Mouse (Mus musculus): ENCODE measurements at regions not wholly inside any gene's neighbourhood (a gene's known extent, or its start where the extent isn't known, plus 50 kb on each side); places are given as distances from the start of the nearest gene placed in this dataset.

DNA sequence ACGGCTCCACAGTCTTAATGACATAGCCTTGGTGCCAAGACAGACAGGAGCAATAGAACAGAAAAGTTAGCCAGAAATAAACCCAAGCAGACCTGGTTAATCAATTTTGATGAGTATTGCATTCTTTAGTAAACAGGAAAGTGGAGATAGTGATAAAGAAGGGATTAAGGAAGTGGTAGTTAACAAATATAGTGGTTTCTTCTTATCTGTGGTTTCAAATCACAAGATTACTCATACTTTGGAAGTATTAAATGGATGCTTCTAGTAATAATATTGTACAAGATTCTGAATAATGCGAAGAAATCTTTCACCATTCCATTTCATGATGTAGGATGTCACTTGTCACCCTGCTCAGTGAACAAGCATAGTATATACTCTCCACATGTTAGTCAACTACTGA, 376.6 kb upstream of the Cobl start:
- no peak overlapping the region for H3K27ac ChIP-seq (replicated peaks; ENCODE audit: insufficient read depth, low read depth, low read length)
- no peak overlapping the region for H3K4me3 ChIP-seq (ENCODE audit: insufficient read depth, low read depth, low read length)
- no peaks in the 10 kb centered on the region for H3K36me3 ChIP-seq (ENCODE audit: control insufficient read depth, insufficient read depth, low read length)
- H3K27me3 ChIP-seq (ENCODE audit: control insufficient read depth, insufficient read depth, low read length), result no peaks in the 10 kb centered on the region
- no peak for DNase-seq (ENCODE audit: extremely low read depth, low read depth, low spot score)
- TF ChIP-seq POLR2A (IDR thresholded peaks at IDR 0.05; ENCODE audit: extremely low read depth, insufficient read depth, low read length) (no peak), CTCF (IDR thresholded peaks at IDR 0.05; ENCODE audit: low read depth, low read length) (no peak)
- no peaks in the 10 kb centered on the region for H3K79me2 ChIP-seq (ENCODE audit: control insufficient read depth, insufficient read depth, low read length)
- H3K9ac ChIP-seq (ENCODE audit: low read depth, low read length), result no peak overlapping the region
- 80% methylated on average over 2 of the region's 2 CpGs for WGBS
- no peaks in the 10 kb centered on the region for H3K4me1 ChIP-seq (ENCODE audit: control insufficient read depth, insufficient read depth, low read length)

DNA sequence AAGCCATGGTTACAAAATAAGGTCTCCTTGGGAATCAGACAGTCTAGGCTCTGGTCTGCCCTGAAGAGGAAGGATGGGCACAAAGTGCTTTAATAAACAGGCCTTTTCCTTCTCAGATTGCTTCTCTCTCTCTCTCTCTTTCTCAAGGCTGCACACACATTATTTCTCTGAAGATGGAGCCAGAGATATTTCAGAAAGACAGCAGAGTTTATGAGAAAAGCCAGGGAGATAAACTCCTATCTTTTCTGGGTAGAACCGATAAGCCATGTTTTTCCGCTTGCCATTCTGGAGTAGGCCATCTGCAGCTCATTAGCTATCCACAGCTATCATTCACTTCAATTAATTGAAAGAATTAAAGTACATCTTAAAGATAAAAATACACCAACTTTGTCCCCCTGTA, 373.2 kb upstream of the Cobl start:
- H3K9ac ChIP-seq (ENCODE audit: low read depth, low read length), result no peak overlapping the region
- H3K27me3 ChIP-seq (ENCODE audit: control insufficient read depth, insufficient read depth, low read length), result no peaks in the 10 kb centered on the region
- no peak overlapping the region for H3K27ac ChIP-seq (replicated peaks; ENCODE audit: insufficient read depth, low read depth, low read length)
- no peaks in the 10 kb centered on the region for H3K4me1 ChIP-seq (ENCODE audit: control insufficient read depth, insufficient read depth, low read length)
- no peaks in the 10 kb centered on the region for H3K79me2 ChIP-seq (ENCODE audit: control insufficient read depth, insufficient read depth, low read length)
- 91% methylated on average over 2 of the region's 2 CpGs for WGBS
- TF ChIP-seq POLR2A (IDR thresholded peaks at IDR 0.05; ENCODE audit: extremely low read depth, insufficient read depth, low read length), result no peak
- TF ChIP-seq CTCF (IDR thresholded peaks at IDR 0.05; ENCODE audit: low read depth, low read length), result no peak
- no peak for DNase-seq (ENCODE audit: extremely low read depth, low read depth, low spot score)
- no peak overlapping the region for H3K4me3 ChIP-seq (ENCODE audit: insufficient read depth, low read depth, low read length)
- no peaks in the 10 kb centered on the region for H3K36me3 ChIP-seq (ENCODE audit: control insufficient read depth, insufficient read depth, low read length)

DNA sequence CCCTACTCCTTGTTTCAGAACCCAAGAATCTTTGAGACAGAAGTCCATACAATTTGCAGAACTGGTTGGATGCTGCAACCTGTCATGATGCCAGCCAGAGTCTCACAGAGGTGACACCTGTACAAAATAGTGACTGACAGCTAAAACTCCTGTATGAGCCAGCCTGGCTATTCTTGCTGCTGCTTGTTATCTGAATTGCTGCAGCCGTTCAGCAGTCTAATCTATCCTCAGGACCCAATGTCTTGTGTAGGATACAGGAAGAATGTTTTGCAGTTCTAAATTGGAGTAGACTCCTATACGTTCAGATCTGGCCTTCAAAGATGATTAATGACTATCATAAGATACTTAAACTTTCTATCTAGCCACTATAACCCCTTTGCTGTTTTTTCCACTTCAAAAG, 372.6 kb upstream of the Cobl start:
- Histone ChIP-seq H3K27me3 (ENCODE audit: control insufficient read depth, insufficient read depth, low read length) (no peaks in the 10 kb centered on the region), H3K9ac (ENCODE audit: low read depth, low read length) (no peak overlapping the region), H3K4me1 (ENCODE audit: control insufficient read depth, insufficient read depth, low read length) (no peaks in the 10 kb centered on the region), H3K4me3 (ENCODE audit: insufficient read depth, low read depth, low read length) (no peak overlapping the region), H3K27ac (replicated peaks; ENCODE audit: insufficient read depth, low read depth, low read length) (no peak overlapping the region), H3K36me3 (ENCODE audit: control insufficient read depth, insufficient read depth, low read length) (no peaks in the 10 kb centered on the region), H3K79me2 (ENCODE audit: control insufficient read depth, insufficient read depth, low read length) (no peaks in the 10 kb centered on the region)
- WGBS, result 50% methylated on average over 2 of the region's 2 CpGs
- DNase-seq (ENCODE audit: extremely low read depth, low read depth, low spot score), result no peak
- no peak for TF ChIP-seq CTCF (IDR thresholded peaks at IDR 0.05; ENCODE audit: low read depth, low read length)
- TF ChIP-seq POLR2A (IDR thresholded peaks at IDR 0.05; ENCODE audit: extremely low read depth, insufficient read depth, low read length), result no peak

DNA sequence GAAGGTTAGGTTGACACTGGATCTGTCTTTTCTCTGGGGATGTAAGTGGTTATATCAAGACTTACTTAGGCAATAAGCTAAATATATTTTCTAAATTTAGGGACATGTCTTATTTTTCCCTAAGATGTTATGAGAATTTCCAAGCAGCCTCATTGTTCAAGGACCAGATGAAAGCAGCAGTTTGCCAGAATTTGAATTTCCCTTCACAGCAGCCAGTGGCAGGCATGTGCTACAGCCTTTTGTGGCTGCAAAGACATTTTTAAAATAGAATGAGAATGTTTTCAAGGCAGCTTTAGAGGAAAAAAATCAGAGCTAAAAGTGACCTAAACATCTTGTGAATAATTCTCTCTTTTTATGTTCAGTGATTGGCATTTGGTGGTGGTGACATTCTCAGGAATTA, 371.6 kb upstream of the Cobl start:
- Histone ChIP-seq H3K79me2 (ENCODE audit: control insufficient read depth, insufficient read depth, low read length) (no peaks in the 10 kb centered on the region), H3K4me1 (ENCODE audit: control insufficient read depth, insufficient read depth, low read length) (no peaks in the 10 kb centered on the region), H3K36me3 (ENCODE audit: control insufficient read depth, insufficient read depth, low read length) (no peaks in the 10 kb centered on the region), H3K4me3 (ENCODE audit: insufficient read depth, low read depth, low read length) (no peak overlapping the region), H3K27ac (replicated peaks; ENCODE audit: insufficient read depth, low read depth, low read length) (no peak overlapping the region), H3K27me3 (ENCODE audit: control insufficient read depth, insufficient read depth, low read length) (no peaks in the 10 kb centered on the region), H3K9ac (ENCODE audit: low read depth, low read length) (no peak overlapping the region)
- TF ChIP-seq POLR2A (IDR thresholded peaks at IDR 0.05; ENCODE audit: extremely low read depth, insufficient read depth, low read length) (no peak), CTCF (IDR thresholded peaks at IDR 0.05; ENCODE audit: low read depth, low read length) (no peak)
- no peak for DNase-seq (ENCODE audit: extremely low read depth, low read depth, low spot score)

DNA sequence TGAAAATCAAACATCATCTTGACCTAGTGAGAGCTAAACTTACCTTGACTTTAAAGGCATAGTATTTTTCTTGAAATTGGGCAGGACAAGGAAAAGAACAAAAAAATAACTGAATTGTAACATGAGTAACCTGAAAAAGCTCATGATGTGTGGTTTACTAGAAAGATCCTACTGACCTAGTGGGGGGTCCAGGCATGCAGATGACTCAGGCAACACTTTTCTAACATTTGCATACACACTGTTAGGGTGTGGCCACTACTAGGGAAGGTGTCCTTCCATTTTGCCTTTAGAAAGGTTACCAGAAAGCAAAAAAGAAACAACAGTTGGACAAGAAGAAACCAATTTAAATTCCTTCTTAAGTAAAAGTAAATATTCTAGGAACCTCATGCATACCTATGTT, 347.3 kb upstream of the Cobl start:
- no peaks in the 10 kb centered on the region for H3K27me3 ChIP-seq (ENCODE audit: control insufficient read depth, insufficient read depth, low read length)
- H3K27ac ChIP-seq (replicated peaks; ENCODE audit: insufficient read depth, low read depth, low read length), result no peak overlapping the region
- TF ChIP-seq CTCF (IDR thresholded peaks at IDR 0.05; ENCODE audit: low read depth, low read length), result no peak
- TF ChIP-seq POLR2A (IDR thresholded peaks at IDR 0.05; ENCODE audit: extremely low read depth, insufficient read depth, low read length), result no peak
- no peak for DNase-seq (ENCODE audit: extremely low read depth, low read depth, low spot score)
- no peaks in the 10 kb centered on the region for H3K36me3 ChIP-seq (ENCODE audit: control insufficient read depth, insufficient read depth, low read length)
- no peak overlapping the region for H3K4me3 ChIP-seq (ENCODE audit: insufficient read depth, low read depth, low read length)
- H3K79me2 ChIP-seq (ENCODE audit: control insufficient read depth, insufficient read depth, low read length), result no peaks in the 10 kb centered on the region
- no peak overlapping the region for H3K9ac ChIP-seq (ENCODE audit: low read depth, low read length)
- no peaks in the 10 kb centered on the region for H3K4me1 ChIP-seq (ENCODE audit: control insufficient read depth, insufficient read depth, low read length)

DNA sequence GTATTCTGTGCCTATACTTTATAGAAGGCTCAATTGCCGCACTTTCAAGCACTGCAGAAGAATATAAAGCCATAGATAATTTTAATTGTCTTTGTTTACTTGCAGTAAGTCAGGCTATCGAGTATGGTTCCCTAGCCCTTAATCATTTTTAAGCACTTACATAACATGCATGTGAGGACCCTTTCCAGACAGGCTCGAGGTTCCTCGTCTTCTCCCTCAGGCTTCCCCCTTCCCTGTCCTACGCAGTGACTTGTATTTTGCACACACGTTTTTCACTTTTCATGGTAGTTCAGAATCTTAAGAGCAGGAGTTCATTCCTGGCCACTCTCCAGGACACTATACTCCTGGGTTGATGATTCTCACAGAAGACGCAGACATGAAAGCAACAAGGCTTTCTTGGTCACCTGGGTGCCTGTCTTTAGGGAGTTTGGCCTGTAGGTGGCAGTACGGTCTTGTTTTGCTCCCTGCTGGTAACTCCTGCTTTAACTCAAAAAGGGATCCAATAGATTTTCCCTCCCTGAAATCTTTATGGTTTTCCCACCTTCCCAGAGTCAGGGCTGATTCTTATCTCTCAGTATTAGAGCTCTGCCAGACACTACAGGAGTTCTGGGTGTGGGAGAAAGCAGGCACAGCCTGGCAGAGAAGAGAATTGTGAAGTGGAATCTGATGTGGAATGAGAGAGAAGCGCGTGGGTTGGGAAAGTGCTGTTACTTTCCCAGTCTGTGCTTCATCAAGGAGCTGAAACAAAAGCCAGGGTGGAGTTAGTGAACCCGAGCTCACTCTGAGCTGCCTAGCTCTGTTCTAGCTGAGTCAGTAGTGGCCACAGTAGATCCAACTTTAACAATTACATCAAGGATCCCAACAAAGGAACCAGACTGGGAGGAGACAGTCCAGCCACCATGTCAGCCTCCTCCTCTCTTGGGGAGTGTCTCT, 346.5 kb upstream of the Cobl start:
- TF ChIP-seq POLR2A (IDR thresholded peaks at IDR 0.05; ENCODE audit: extremely low read depth, insufficient read depth, low read length) (no peak), CTCF (IDR thresholded peaks at IDR 0.05; ENCODE audit: low read depth, low read length) (peak; percentile 60)

More for the DNA sequence above, 346.5 kb upstream of the Cobl start:
- Histone ChIP-seq H3K4me3 (ENCODE audit: insufficient read depth, low read depth, low read length) (no peak overlapping the region), H3K9ac (ENCODE audit: low read depth, low read length) (no peak overlapping the region), H3K27me3 (ENCODE audit: control insufficient read depth, insufficient read depth, low read length) (no peaks in the 10 kb centered on the region), H3K27ac (replicated peaks; ENCODE audit: insufficient read depth, low read depth, low read length) (no peak overlapping the region), H3K4me1 (ENCODE audit: control insufficient read depth, insufficient read depth, low read length) (no peaks in the 10 kb centered on the region), H3K79me2 (ENCODE audit: control insufficient read depth, insufficient read depth, low read length) (no peaks in the 10 kb centered on the region), H3K36me3 (ENCODE audit: control insufficient read depth, insufficient read depth, low read length) (no peaks in the 10 kb centered on the region)
- DNase-seq (ENCODE audit: extremely low read depth, low read depth, low spot score), result peak; percentile 30
- WGBS, result 42% methylated on average over 11 of the region's 11 CpGs

Data from liver, adult 2 months (tissue).